Mouse (Mus musculus): ENCODE measurements around the gene Peg10.
"Not testable (repeated sequence)": the region's sequence is repeated elsewhere in the genome, so short reads cannot be mapped to it uniquely, and the experiment has no call there.

Gene Peg10

GRCm38 (mm10) chr6:4748506-4748961 is 1.4 kb downstream of the Peg10 start:
- no peak for DNase-seq (ENCODE audit: low spot score in 2 of 2)

GRCm38 (mm10) chr6:4749091-4749490 is 2.0 kb downstream of the Peg10 start:
- peak; percentile 92 to 94 for DNase-seq (ENCODE audit: low spot score in 2 of 2)

GRCm38 (mm10) chr6:4751355-4751754 is 4.2 kb downstream of the Peg10 start:
- no peak for DNase-seq (ENCODE audit: low spot score in 2 of 2)

GRCm38 (mm10) chr6:4754286-4754685 is 7.2 kb downstream of the Peg10 start:
- no peak for DNase-seq (ENCODE audit: low spot score in 2 of 2)

GRCm38 (mm10) chr6:4754886-4755285 is 7.8 kb downstream of the Peg10 start:
- no peak for DNase-seq (ENCODE audit: low spot score in 2 of 2)

- not testable (repeated sequence) for DNase-seq (ENCODE audit: low spot score in 2 of 2)
Measured at GRCm38 (mm10) chr6:4761415-4762142, 14.5 kb downstream of the Peg10 start.

- DNase-seq (ENCODE audit: low spot score in 2 of 2): no peak
Measured at GRCm38 (mm10) chr6:4762252-4762651, 15.1 kb downstream of the Peg10 start.

GRCm38 (mm10) chr6:4796281-4796680 is 49.2 kb downstream of the Peg10 start:
- no peak for DNase-seq (ENCODE audit: low spot score in 2 of 2)

- DNase-seq (ENCODE audit: low spot score in 2 of 2): not testable (repeated sequence)
Measured at GRCm38 (mm10) chr6:4797317-4797716, 50.2 kb downstream of the Peg10 start.

GRCm38 (mm10) chr6:4798382-4798781 is 51.3 kb downstream of the Peg10 start:
- no peak for DNase-seq (ENCODE audit: low spot score in 2 of 2)

GRCm38 (mm10) chr6:4799359-4799758 is 52.3 kb downstream of the Peg10 start:
- DNase-seq (ENCODE audit: low spot score in 2 of 2): no peak

- DNase-seq (ENCODE audit: low spot score in 2 of 2): no peak
Measured at GRCm38 (mm10) chr6:4806981-4807380, 59.9 kb downstream of the Peg10 start.
